Comparison of ENCODE assay signal across 9 mouse cellular contexts in genomic region chr2:24367895-24368261, GRCm38 (mm10). TPM values are rescaled to one million over a fixed set of nuclear protein-coding genes. Genes with fewer than 3 reads are reported as not detected.
DNase-seq lines count a peak whose midpoint lies in the region; ATAC-seq and TF ChIP-seq lines count a peak whose summit lies in the region.
"Had no signal": no experiment of that assay in that cellular context is flagged by ENCODE, and none has a peak within 500 bp of the region (broad histone marks: within the 10 kb centered on the region; RNA-seq: fewer than 3 reads in every experiment).

No protein-coding gene starts in this region.

- no peak overlapping the region for H3K27ac ChIP-seq in heart, embryonic 16.5 days (ENCODE audit: low read length)
- H3K27ac ChIP-seq in bone marrow, adult 2 months (ENCODE audit: control insufficient read depth, insufficient read depth, low read depth, low read length, poor library complexity) = no peak overlapping the region; the same call in 1 of the 2 replicates
- H3K27ac ChIP-seq in hindbrain, embryonic 12.5 days = no peak overlapping the region
- H3K27ac ChIP-seq in midbrain, embryonic 10.5 days (replicated peaks) = no peak overlapping the region; the same call in 1 of the 2 replicates

- no peak for TF ChIP-seq CTCF in bone marrow, adult 2 months (IDR thresholded peaks at IDR 0.05; ENCODE audit: control insufficient read depth, insufficient read depth, low read length)

- ATAC-seq in heart, embryonic 16.5 days (replicated peaks; ENCODE audit: extremely low read depth, insufficient read depth, low FRiP score) = no peak
- ATAC-seq in hindbrain, embryonic 12.5 days (ENCODE audit: low FRiP score) = peak; percentile 16; the same call in 1 of the 2 replicates

- no peak for TF ChIP-seq POLR2A in bone marrow, adult 2 months (IDR thresholded peaks at IDR 0.05; ENCODE audit: borderline replicate concordance, control insufficient read depth, low read depth, low read length)

- H3K27me3 ChIP-seq in heart, embryonic 16.5 days (ENCODE audit: control insufficient read depth, insufficient read depth, low read length) = peaks cover 2% of the 10 kb centered on the region; the same call in 1 of the 2 replicates
- peaks cover 15% of the 10 kb centered on the region for H3K27me3 ChIP-seq in hindbrain, embryonic 12.5 days
- peaks cover 30% of the 10 kb centered on the region for H3K27me3 ChIP-seq in midbrain, embryonic 10.5 days (ENCODE audit: low read depth, poor library complexity, severe bottlenecking)

- peak overlapping the region; percentile 52 for H3K4me3 ChIP-seq in heart, embryonic 16.5 days (ENCODE audit: low read length)
- peak overlapping the region; percentile 60 for H3K4me3 ChIP-seq in bone marrow, adult 2 months (replicated peaks; ENCODE audit: control insufficient read depth, low read depth, low read length)
- H3K4me3 ChIP-seq in hindbrain, embryonic 12.5 days = peak overlapping the region; percentile 43; the same call in 1 of the 2 replicates
- peak overlapping the region; percentile 51 for H3K4me3 ChIP-seq in midbrain, embryonic 10.5 days

- H3K4me1 ChIP-seq in heart, embryonic 16.5 days (ENCODE audit: control insufficient read depth, insufficient read depth, low read length) = peaks cover 8% of the 10 kb centered on the region
- no peaks in the 10 kb centered on the region; the same call in 1 of the 2 replicates for H3K4me1 ChIP-seq in bone marrow, adult 2 months (ENCODE audit: control insufficient read depth, insufficient read depth, low read length)
- H3K4me1 ChIP-seq in hindbrain, embryonic 12.5 days = peaks cover 4% of the 10 kb centered on the region
- peaks cover 7% of the 10 kb centered on the region for H3K4me1 ChIP-seq in midbrain, embryonic 10.5 days

- DNase-seq in heart, postnatal 4 days = no peak
- no peak for DNase-seq in midbrain, embryonic 10.5 days (ENCODE audit: low spot score)
- no peak for DNase-seq in right cerebral cortex, postnatal 10 days (ENCODE audit: low spot score in 2 of 2)
- DNase-seq in cerebellum, postnatal 14 days = no peak
- no peak for DNase-seq in adrenal gland, postnatal 10 days

- no peaks in the 10 kb centered on the region for H3K9me3 ChIP-seq in heart, embryonic 16.5 days (replicated peaks; ENCODE audit: control insufficient read depth, low read length)
- H3K9me3 ChIP-seq in hindbrain, embryonic 12.5 days (replicated peaks) = no peaks in the 10 kb centered on the region
- H3K9me3 ChIP-seq in midbrain, embryonic 10.5 days (replicated peaks) = no peaks in the 10 kb centered on the region
- H3K9me3 ChIP-seq: G1E had no signal

- no peaks in the 10 kb centered on the region for H3K36me3 ChIP-seq in heart, embryonic 16.5 days (ENCODE audit: control insufficient read depth, insufficient read depth)
- H3K36me3 ChIP-seq in hindbrain, embryonic 12.5 days = no peaks in the 10 kb centered on the region
- no peaks in the 10 kb centered on the region for H3K36me3 ChIP-seq in midbrain, embryonic 10.5 days
- H3K36me3 ChIP-seq: G1E had no signal

- no peak overlapping the region; the same call in 1 of the 2 replicates for H3K9ac ChIP-seq in heart, embryonic 16.5 days (ENCODE audit: low read length)
- H3K9ac ChIP-seq in hindbrain, embryonic 12.5 days = no peak overlapping the region

- 50% methylated on average over 4 of the region's 4 CpGs for WGBS in heart, embryonic 16.5 days
- 28% methylated on average over 4 of the region's 4 CpGs for WGBS in bone marrow, adult 2 months
- 72% methylated on average over 4 of the region's 4 CpGs for WGBS in hindbrain, embryonic 12.5 days
- 68% methylated on average over 4 of the region's 4 CpGs for WGBS in midbrain, embryonic 10.5 days

- H3K4me2 ChIP-seq in heart, embryonic 16.5 days (ENCODE audit: low read depth, low read length) = peak overlapping the region; percentile 79
- H3K4me2 ChIP-seq in hindbrain, embryonic 12.5 days (replicated peaks) = peak overlapping the region; percentile 79

RNA-seq across cellular contexts. Expression of gene Psd4, which starts 0.5 kb away (rescaled TPM):
- 3.9 and 5.9 TPM in 2 replicates for polyA plus RNA-seq in heart, embryonic 16.5 days (2015; fragmentation: Nextera tagmentation; extraction: Ambion mirVana)
- total RNA-seq in heart, postnatal 4 days (2021) = 1 to 10 TPM; 1.2 to 2.3 TPM
- polyA plus RNA-seq in bone marrow, adult 2 months (2011; ENCODE audit: insufficient read depth, insufficient read length, low replicate concordance, missing spikeins) = 20.3 and 32.2 TPM in 2 replicates
- 1.7 and 2.0 TPM in 2 replicates for polyA plus RNA-seq in hindbrain, embryonic 12.5 days (2016; fragmentation: Nextera tagmentation; extraction: Ambion mirVana)
- polyA plus RNA-seq in midbrain, embryonic 10.5 days (2016; fragmentation: Nextera tagmentation; extraction: Ambion mirVana) = 0.46 and 1.1 TPM in 2 replicates
- total RNA-seq in adrenal gland, postnatal 10 days (2021) = 1 to 10 TPM; 4.2 to 6.7 TPM

RNA-seq across cellular contexts. Expression of gene Il1rn, which starts 31.2 kb away (rescaled TPM):
- polyA plus RNA-seq in heart, embryonic 16.5 days (2015; fragmentation: Nextera tagmentation; extraction: Ambion mirVana) = 0.85 and 2.1 TPM in 2 replicates
- under 1 TPM in 1 of 2 experiments, not detected in 1; 0.14 TPM for total RNA-seq in heart, postnatal 4 days (2021)
- polyA plus RNA-seq in bone marrow, adult 2 months (2011; ENCODE audit: insufficient read depth, insufficient read length, low replicate concordance, missing spikeins) = 5.5 and 21.4 TPM in 2 replicates
- 0.31 TPM in 1 of 2 replicates, not detected in the other for polyA plus RNA-seq in hindbrain, embryonic 12.5 days (2016; fragmentation: Nextera tagmentation; extraction: Ambion mirVana)
- not detected in 2 replicates for polyA plus RNA-seq in midbrain, embryonic 10.5 days (2016; fragmentation: Nextera tagmentation; extraction: Ambion mirVana)
- total RNA-seq in adrenal gland, postnatal 10 days (2021) = 1 to 10 TPM; 2.0 to 6.2 TPM
- polyA plus RNA-seq: G1E had no signal
